Mouse (Mus musculus) liver, embryonic 13.5 days (tissue): ENCODE measurements around the gene Sertm1. TPM values are rescaled to one million over a fixed set of nuclear protein-coding genes. Genes with fewer than 3 reads are reported as not detected.

Experiments used
- ATAC-seq: fragments of 200-750 bp; cut with Nextera tagmentation; 2 replicates; pipeline ENCODE4 v1.8.0; 2017; ENCODE audit warnings: low read depth, mild to moderate bottlenecking, moderate number of reproducible peaks, moderate library complexity
- DNase-seq: peaks from one replicate; pipeline ENCODE4 v3.0.0; 2022
- H3K27ac ChIP-seq: fragments of 300-500 bp; sonication (generic); 2 replicates; pipeline ENCODE4 v1.5.1; 2015; ENCODE audit warnings: moderate library complexity, mild to moderate bottlenecking, inconsistent platforms
- H3K27me3 ChIP-seq: fragments of 300-500 bp; sonication (generic); 2 replicates; pipeline ENCODE4 v1.6.1; 2015; ENCODE audit warnings: mild to moderate bottlenecking, inconsistent platforms
- H3K36me3 ChIP-seq: fragments of 300-500 bp; sonication (generic); 2 replicates; pipeline ENCODE4 v1.6.1; 2015; ENCODE audit warnings: mild to moderate bottlenecking, inconsistent platforms
- H3K4me1 ChIP-seq: fragments of 300-500 bp; sonication (generic); replicated peaks from 2 replicates; pipeline ENCODE4 v1.6.1; 2015; ENCODE audit warnings: inconsistent platforms
- H3K4me2 ChIP-seq: fragments of 300-500 bp; sonication (generic); 2 replicates; pipeline ENCODE4 v1.6.1; 2015; ENCODE audit warnings: inconsistent platforms, mild to moderate bottlenecking, moderate library complexity
- H3K4me3 ChIP-seq: fragments of 300-500 bp; sonication (generic); replicated peaks from 2 replicates; pipeline ENCODE4 v1.5.1; 2015; ENCODE audit warnings: mild to moderate bottlenecking, inconsistent platforms
- H3K9ac ChIP-seq: fragments of 300-500 bp; sonication (generic); 2 replicates; pipeline ENCODE4 v1.6.1; 2015; ENCODE audit warnings: mild to moderate bottlenecking, inconsistent platforms
- H3K9me3 ChIP-seq: fragments of 300-500 bp; sonication (generic); replicated peaks from 2 replicates; pipeline ENCODE4 v1.6.1; 2016; ENCODE audit warnings: inconsistent platforms
- WGBS: fragments of 180-500 bp; shearing (Covaris S2); methylation state at CpG from one replicate; pipeline ENCODE4 v1.1.7; 2015; ENCODE audit not compliant: insufficient replicate concordance; 5-methylcytosine and 5-hydroxymethylcytosine counted together
- polyA plus RNA-seq: library from polyadenylated mRNA; unstranded; fragments of >200 nt; fragmentation: Nextera tagmentation; extraction: Ambion mirVana; gene quantifications from 2 replicates; pipeline ENCODE4 v1.2.1, GENCODE M21; 2015

Sertm1 gene
- polyA plus RNA-seq: 0.48 and 0.52 TPM in 2 replicates

DNA sequence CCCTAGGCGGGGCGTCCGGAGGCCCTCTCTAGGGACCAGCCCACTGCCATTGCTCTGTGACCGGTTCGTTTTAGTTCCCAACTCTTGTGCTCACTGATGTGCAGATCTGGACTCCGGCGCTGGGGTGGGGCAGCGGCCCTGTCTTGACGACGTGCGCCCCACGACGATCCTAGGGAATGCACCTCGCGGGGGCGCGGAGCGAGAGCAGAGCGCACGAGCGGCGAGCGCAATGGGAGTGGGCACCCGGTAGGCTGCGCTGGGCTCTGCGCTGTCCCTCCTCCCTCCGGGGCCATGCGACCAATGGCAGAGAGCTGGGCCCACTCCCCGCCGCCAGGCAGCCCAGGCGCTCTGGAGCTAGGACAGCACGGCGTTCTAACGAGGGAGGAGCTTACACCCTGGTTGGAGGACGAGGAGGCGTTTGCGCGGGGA is at the start of gene Sertm1:
TSS of gene Sertm1 (minus strand) at position 245 of the 429 bp plus-strand sequence.
- Histone ChIP-seq H3K9ac (0 out of 2 replicates have a peak within 1 kb of the TSS, but pooled peaks have one; percentile 22), H3K4me1 (no peaks in the 10 kb centered on the region), H3K9me3 (no peaks in the 10 kb centered on the region), H3K4me2 (peak within 1 kb of the TSS; percentile 43), H3K27ac (no peak within 1 kb of the TSS), H3K4me3 (peak within 1 kb of the TSS; percentile 52), H3K36me3 (no peaks in the 10 kb centered on the region), H3K27me3 (peaks cover 23% of the 10 kb centered on the region)
- peak; percentile 81 for ATAC-seq
- peak; percentile 10 for DNase-seq
- 2% methylated on average over 38 of the region's 38 CpGs for WGBS

DNA sequence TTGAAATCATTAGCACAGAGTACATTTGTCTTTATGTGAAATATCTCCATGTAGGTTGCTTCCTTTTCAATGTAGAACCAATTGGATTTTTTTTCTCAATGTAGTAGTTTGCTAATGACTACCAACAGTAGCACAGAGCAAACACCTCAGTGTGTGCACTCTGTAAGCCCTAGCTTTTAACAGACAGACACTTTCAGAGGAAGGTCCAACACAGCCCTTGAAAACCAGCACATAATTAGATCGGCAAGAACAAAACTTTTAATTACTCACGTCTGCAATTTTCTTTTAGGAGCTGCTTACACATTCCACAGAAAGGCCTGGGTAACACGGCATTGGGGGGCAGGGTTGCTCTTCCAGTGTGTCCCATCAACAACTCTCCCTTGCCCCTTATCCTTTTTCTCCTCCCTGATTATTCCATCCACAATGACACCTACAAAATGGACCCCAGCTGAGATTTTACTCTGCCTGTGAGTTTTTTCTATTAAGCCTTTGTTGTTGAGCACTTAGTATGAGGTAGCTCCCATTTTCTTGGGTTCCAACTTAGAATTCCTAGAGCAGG is 49.3 kb upstream of the Sertm1 start:
- DNase-seq (no peak), ATAC-seq (no peak)
- Histone ChIP-seq H3K36me3 (no peaks in the 10 kb centered on the region), H3K9ac (no peak overlapping the region), H3K27me3 (no peaks in the 10 kb centered on the region), H3K4me3 (no peak overlapping the region), H3K9me3 (no peaks in the 10 kb centered on the region), H3K4me1 (no peaks in the 10 kb centered on the region), H3K4me2 (no peak overlapping the region), H3K27ac (no peak overlapping the region)
- WGBS: 58% methylated on average over 3 of the region's 3 CpGs

DNA sequence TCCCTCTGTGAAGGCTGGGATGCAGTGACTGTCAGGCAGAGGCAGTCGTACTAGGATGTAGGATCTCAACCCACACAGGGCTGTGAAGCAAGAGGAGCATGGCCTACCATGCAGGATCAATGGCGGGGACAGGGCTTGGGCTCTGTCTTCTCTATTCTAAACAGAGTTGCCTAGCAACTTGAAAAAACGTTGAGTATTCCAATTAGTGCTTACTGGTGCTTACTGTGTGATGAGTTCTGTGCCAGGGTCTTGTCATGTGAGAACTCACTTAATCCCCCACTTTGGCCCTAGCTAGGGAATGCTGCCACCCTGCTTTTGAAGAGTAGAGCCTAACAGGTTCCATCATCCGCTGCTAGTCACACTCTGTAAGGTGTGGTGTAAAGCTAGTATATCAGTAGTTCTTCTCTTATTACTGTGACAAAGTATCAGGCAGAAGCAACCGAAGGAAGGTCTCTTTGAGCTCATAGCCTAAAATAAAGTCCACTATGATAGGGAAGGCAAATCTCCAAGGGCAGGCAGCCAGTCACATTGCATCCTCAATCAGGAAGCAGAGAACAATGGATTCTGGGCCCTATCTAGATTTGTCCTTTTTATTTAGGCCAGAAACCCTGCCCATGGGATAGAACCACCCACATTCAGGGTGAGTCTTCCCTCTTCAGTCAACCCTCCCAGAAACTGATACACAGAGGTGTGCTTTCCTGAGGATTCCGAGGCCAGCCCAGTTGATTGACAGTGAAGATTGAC is 27.6 kb upstream of the Sertm1 start:
- DNase-seq (no peak), ATAC-seq (no peak)
- H3K4me1 ChIP-seq: no peaks in the 10 kb centered on the region
- no peak overlapping the region for H3K4me2 ChIP-seq
- no peak overlapping the region for H3K4me3 ChIP-seq
- H3K36me3 ChIP-seq: no peaks in the 10 kb centered on the region
- H3K9ac ChIP-seq: no peak overlapping the region
- no peak overlapping the region for H3K27ac ChIP-seq
- H3K27me3 ChIP-seq: no peaks in the 10 kb centered on the region
- no peaks in the 10 kb centered on the region for H3K9me3 ChIP-seq
- WGBS: 48% methylated on average over 6 of the region's 6 CpGs

DNA sequence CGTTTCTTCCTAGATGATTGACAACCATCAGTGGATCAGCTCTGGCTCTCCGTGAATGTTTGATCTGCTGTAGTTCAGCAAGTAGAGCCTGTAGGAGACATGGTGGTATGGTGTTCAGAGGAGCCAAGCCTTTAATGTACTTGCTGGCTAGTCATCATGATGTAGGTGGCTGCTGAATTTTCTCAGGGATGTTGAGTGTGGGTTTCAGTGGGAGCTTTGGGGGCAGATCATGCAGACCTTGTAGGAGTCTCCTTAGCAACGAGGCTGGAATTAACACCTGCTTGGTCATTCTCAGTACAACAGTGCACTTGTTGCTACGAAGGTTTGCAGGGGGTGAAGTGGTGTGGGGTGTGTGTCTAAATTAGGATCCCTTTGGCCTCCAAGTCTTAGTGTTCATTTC is 18.8 kb upstream of the Sertm1 start:
- Histone ChIP-seq H3K9ac (no peak overlapping the region), H3K27me3 (no peaks in the 10 kb centered on the region), H3K4me1 (no peaks in the 10 kb centered on the region), H3K36me3 (no peaks in the 10 kb centered on the region), H3K9me3 (no peaks in the 10 kb centered on the region), H3K4me2 (no peak overlapping the region), H3K4me3 (no peak overlapping the region), H3K27ac (no peak overlapping the region)
- ATAC-seq: no peak
- no peak for DNase-seq
- WGBS: 54% methylated on average over 4 of the region's 4 CpGs

DNA sequence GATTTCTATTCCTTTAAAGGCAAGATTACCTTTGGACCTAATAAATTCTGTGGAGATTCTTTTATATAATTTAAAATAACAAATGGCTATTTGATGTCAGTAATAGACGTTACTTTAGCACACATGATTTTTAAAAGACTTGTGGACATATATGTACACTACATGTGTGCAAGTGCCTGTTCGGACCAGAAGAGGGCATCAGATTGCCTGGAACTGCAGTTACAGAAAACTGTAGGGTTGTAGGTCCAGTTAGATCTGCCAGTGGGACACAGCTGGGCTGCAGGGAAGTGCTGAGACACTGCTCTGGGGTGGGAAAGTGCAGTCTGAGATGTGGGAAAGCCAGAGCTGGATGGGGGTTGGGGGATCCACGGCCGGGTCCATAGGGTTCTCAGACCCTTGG is 16.9 kb upstream of the Sertm1 start:
- H3K4me2 ChIP-seq: no peak overlapping the region
- WGBS: 72% methylated on average over 4 of the region's 4 CpGs
- no peak overlapping the region for H3K27ac ChIP-seq
- no peak overlapping the region for H3K9ac ChIP-seq
- H3K9me3 ChIP-seq: no peaks in the 10 kb centered on the region
- DNase-seq: no peak
- no peak for ATAC-seq
- no peak overlapping the region for H3K4me3 ChIP-seq
- H3K4me1 ChIP-seq: no peaks in the 10 kb centered on the region
- H3K27me3 ChIP-seq: no peaks in the 10 kb centered on the region
- H3K36me3 ChIP-seq: no peaks in the 10 kb centered on the region

DNA sequence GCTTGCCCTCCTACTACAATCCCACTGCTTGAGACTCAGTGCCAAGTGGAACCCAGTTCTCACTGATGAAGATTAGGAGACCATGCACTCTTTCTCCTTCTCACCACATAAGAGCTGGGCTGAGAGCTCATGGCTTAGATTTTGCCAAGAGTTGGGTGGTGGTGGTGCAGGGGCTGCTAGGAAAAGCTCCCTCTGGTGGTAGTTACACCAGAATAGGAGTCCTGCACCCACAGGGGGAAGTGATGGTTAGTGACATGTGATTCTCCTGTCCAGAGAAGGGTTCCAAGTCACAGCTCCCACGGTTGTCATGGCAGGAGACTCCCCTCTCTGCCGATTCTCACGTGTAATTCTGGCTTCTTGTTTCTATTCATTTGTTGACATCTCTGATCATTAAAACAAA is 4.7 kb upstream of the Sertm1 start:
- H3K27ac ChIP-seq: no peak overlapping the region
- H3K4me1 ChIP-seq: no peaks in the 10 kb centered on the region
- WGBS: 53% methylated on average over 3 of the region's 3 CpGs
- no peak overlapping the region for H3K9ac ChIP-seq
- H3K27me3 ChIP-seq: peaks cover 9% of the 10 kb centered on the region
- no peak overlapping the region for H3K4me3 ChIP-seq
- H3K4me2 ChIP-seq: no peak overlapping the region
- H3K9me3 ChIP-seq: 0 out of 2 replicates have a peak, but pooled peaks cover 2% of the 10 kb centered on the region
- ATAC-seq (no peak), DNase-seq (no peak)
- H3K36me3 ChIP-seq: no peaks in the 10 kb centered on the region

DNA sequence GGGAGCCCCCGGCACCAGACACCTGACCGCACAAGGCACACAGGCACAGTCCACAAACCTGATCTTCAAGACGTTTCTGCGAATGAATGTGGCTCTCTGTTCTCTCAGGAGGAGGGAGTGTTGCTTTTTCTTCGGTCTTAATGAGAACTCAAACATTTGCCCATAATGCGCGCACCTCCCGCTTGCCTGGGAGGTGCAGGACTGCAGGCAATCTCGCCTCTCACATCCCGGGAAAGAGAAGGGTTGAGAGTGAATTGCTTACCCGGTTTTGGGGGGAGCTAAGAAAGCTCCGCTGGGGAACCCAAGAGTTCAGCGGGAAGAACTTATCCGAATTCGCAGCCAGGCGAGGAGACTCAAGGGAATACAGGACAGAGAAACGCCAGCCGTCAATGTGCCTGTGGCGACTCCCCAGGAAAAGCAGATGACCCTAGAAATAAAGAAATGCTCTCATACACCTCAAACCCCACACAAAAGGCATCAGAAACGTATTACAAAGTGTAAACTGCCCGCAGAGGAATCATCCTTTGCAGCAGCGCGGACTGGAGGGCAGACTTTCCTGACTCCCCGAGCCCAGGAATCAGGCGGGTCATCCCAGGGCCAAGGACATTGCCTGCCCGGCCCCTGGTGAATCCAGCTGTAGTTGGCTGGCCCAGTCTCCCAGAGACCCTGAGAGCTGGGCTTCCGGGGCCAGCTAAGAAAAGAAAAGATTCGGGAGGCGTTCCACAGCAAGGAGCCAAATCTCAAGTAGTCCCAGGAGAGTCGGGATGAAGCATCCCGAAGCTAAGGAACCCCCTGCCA is 643 bp downstream of the Sertm1 start:
- no peak for ATAC-seq
- 0 out of 2 replicates have a peak overlapping the region, but pooled peaks have one; percentile 22 for H3K9ac ChIP-seq
- 3% methylated on average over 31 of the region's 31 CpGs for WGBS

DNA sequence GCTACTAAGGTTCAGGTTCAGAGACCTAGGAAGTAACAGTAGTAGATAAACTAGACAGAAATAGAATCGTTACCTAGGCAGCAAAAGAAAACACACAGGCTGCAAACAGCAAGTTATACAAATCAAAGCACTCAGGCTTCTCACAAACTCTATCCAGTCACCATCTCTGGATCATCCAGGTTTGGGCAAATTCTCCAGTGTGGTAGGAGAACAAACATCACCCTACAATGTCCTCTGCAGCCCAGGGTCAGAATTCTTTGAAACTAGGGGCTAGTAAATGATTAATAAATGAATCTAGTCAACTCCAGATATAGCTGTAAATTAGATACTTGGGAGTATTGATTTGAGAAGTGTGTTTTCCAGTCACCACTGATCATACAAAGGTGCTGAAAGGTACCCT is 6.8 kb downstream of the Sertm1 start:
- Histone ChIP-seq H3K4me2 (no peak overlapping the region), H3K9me3 (no peaks in the 10 kb centered on the region), H3K4me3 (no peak overlapping the region), H3K27ac (peak overlapping the region; percentile 43; the same call in 1 of the 2 replicates), H3K36me3 (no peaks in the 10 kb centered on the region), H3K27me3 (no peaks in the 10 kb centered on the region), H3K4me1 (0 out of 2 replicates have a peak, but pooled peaks cover 3% of the 10 kb centered on the region), H3K9ac (no peak overlapping the region)
- ATAC-seq: peak; percentile 53; the same call in 1 of the 2 replicates
- DNase-seq: no peak
- 46% methylated on average over 1 of the region's 1 CpGs for WGBS

More for the DNA sequence above, 643 bp downstream of the Sertm1 start:
- Histone ChIP-seq H3K36me3 (no peaks in the 10 kb centered on the region), H3K4me1 (no peaks in the 10 kb centered on the region), H3K4me3 (peak overlapping the region; percentile 52), H3K4me2 (peak overlapping the region; percentile 43), H3K9me3 (no peaks in the 10 kb centered on the region), H3K27me3 (peaks cover 23% of the 10 kb centered on the region), H3K27ac (no peak overlapping the region)
- no peak for DNase-seq

DNA sequence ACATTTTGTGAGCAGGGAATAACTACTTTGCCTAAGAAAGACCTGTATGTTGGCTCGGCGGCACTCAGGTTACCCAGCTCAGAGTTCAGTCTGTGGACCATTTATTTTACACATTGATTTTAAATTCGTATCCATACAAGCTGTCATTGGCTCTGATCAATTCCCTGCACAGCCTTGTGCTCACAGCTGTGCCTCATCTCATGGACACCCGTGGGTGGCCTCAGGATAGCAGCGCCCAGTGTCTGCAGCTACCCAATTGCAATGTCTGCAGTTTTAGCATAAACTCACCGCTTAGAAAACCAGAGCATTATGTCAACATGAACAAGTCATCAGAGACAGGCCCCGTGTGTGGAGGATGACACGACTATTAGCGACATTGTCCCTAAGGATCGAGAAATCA is 17.7 kb downstream of the Sertm1 start:
- 73% methylated on average over 10 of the region's 10 CpGs for WGBS
- Histone ChIP-seq H3K36me3 (peaks cover 4% of the 10 kb centered on the region; the same call in 1 of the 2 replicates), H3K9me3 (no peaks in the 10 kb centered on the region), H3K27ac (no peak overlapping the region), H3K27me3 (no peaks in the 10 kb centered on the region), H3K4me1 (no peaks in the 10 kb centered on the region), H3K4me3 (no peak overlapping the region), H3K4me2 (no peak overlapping the region), H3K9ac (no peak overlapping the region)
- no peak for DNase-seq
- no peak for ATAC-seq

DNA sequence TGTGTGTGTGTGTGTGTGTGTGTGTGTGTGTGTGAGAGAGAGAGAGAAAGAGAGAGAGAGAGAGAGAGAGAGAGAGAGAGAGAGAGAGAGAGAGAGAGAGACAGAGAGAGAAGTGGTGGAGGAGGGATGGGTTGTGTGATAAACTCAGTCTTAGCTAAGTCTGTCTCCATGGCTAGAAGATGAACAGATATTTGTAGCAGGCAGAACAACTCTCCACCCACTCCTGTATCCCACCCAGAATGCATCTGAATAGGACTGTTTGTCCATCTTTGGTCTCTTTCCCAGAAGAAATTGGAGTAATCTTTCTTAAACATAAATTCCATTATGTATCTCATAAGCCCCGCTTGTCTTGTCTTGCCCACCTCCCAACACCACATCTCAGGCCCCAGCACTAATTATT is 20.8 kb downstream of the Sertm1 start:
- no peak for ATAC-seq
- Histone ChIP-seq H3K9me3 (no peaks in the 10 kb centered on the region), H3K27ac (no peak overlapping the region), H3K4me2 (no peak overlapping the region), H3K4me1 (no peaks in the 10 kb centered on the region), H3K9ac (no peak overlapping the region), H3K36me3 (peaks cover 4% of the 10 kb centered on the region; the same call in 1 of the 2 replicates), H3K27me3 (no peaks in the 10 kb centered on the region), H3K4me3 (no peak overlapping the region)
- WGBS: 48% methylated on average over 1 of the region's 1 CpGs
- no peak for DNase-seq

DNA sequence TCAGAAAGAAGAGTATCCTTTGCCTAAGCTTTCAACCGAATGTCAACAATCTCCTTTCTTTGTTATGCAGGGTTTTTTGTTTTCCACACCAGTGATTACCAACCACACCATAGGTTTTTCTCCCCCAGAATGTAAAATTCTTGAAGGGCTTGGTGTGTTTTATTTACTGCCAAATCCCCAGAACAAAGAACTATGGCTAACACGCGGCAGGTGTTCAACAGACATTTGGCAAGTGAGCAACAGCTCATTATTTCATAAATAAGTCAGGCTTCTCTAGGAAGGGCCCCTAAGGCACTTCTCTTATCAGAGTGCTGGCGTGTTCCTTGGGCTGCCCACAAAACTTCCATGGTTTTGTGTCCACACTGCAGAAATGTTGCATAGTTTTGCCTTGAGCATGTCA is 23.5 kb downstream of the Sertm1 start:
- no peak overlapping the region for H3K4me2 ChIP-seq
- no peak overlapping the region for H3K9ac ChIP-seq
- ATAC-seq (no peak), DNase-seq (no peak)
- no peak overlapping the region for H3K27ac ChIP-seq
- no peaks in the 10 kb centered on the region for H3K27me3 ChIP-seq
- no peaks in the 10 kb centered on the region for H3K36me3 ChIP-seq
- H3K9me3 ChIP-seq: no peaks in the 10 kb centered on the region
- H3K4me1 ChIP-seq: no peaks in the 10 kb centered on the region
- 47% methylated on average over 4 of the region's 4 CpGs for WGBS
- no peak overlapping the region for H3K4me3 ChIP-seq
